ENCODE assay signal across 8 mouse cellular contexts in genomic region chr6:141485302-141486021, GRCm38 (mm10). TPM values are rescaled to one million over a fixed set of nuclear protein-coding genes. Genes with fewer than 3 reads are reported as not detected.
DNase-seq lines count a peak whose midpoint lies in the region; ATAC-seq and TF ChIP-seq lines count a peak whose summit lies in the region.

No protein-coding gene starts in this region.

- no peak overlapping the region for H3K27ac ChIP-seq in forebrain, embryonic 11.5 days (ENCODE audit: low read depth, low read length)
- no peak overlapping the region for H3K27ac ChIP-seq in forebrain, embryonic 10.5 days
- no peak overlapping the region for H3K27ac ChIP-seq in embryonic facial prominence, embryonic 10.5 days (replicated peaks)
- H3K27ac ChIP-seq in left cerebral cortex, adult 2 months, result no peak overlapping the region
- H3K27ac ChIP-seq in liver, embryonic 11.5 days (ENCODE audit: low read depth, low read length), result no peak overlapping the region

- H3K4me3 ChIP-seq in forebrain, embryonic 11.5 days (ENCODE audit: low read depth, low read length), result no peak overlapping the region
- H3K4me3 ChIP-seq in forebrain, embryonic 10.5 days, result no peak overlapping the region
- no peak overlapping the region for H3K4me3 ChIP-seq in embryonic facial prominence, embryonic 10.5 days
- no peak overlapping the region for H3K4me3 ChIP-seq in left cerebral cortex, adult 2 months
- no peak overlapping the region for H3K4me3 ChIP-seq in liver, embryonic 11.5 days (ENCODE audit: low read depth, low read length)

- H3K4me2 ChIP-seq in forebrain, embryonic 11.5 days (ENCODE audit: low read depth, low read length, severe bottlenecking), result no peak overlapping the region
- H3K4me2 ChIP-seq in liver, embryonic 11.5 days, result no peak overlapping the region

- TF ChIP-seq CTCF in left cerebral cortex, adult 2 months (IDR thresholded peaks at IDR 0.05), result no peak

- no peaks in the 10 kb centered on the region for H3K36me3 ChIP-seq in forebrain, embryonic 11.5 days (ENCODE audit: control insufficient read depth, insufficient read depth, low read length)
- no peaks in the 10 kb centered on the region for H3K36me3 ChIP-seq in forebrain, embryonic 10.5 days (replicated peaks)
- H3K36me3 ChIP-seq in embryonic facial prominence, embryonic 10.5 days (replicated peaks), result no peaks in the 10 kb centered on the region
- H3K36me3 ChIP-seq in liver, embryonic 11.5 days (ENCODE audit: control insufficient read depth, insufficient read depth, low read length), result no peaks in the 10 kb centered on the region

- peak; percentile 18; the same call in 1 of the 2 replicates for ATAC-seq in forebrain, embryonic 11.5 days (replicated peaks; ENCODE audit: low FRiP score)
- no peak for ATAC-seq in liver, embryonic 11.5 days (replicated peaks; ENCODE audit: low FRiP score)

- WGBS in forebrain, embryonic 11.5 days, result 73% methylated on average over 10 of the region's 10 CpGs
- WGBS in forebrain, embryonic 10.5 days, result 81% methylated on average over 10 of the region's 10 CpGs
- 70% methylated on average over 10 of the region's 10 CpGs for WGBS in embryonic facial prominence, embryonic 10.5 days
- 69% methylated on average over 10 of the region's 10 CpGs for WGBS in liver, embryonic 11.5 days

- DNase-seq in forebrain, embryonic 11.5 days (ENCODE audit: low spot score), result peak; percentile 50
- DNase-seq in forebrain, embryonic 10.5 days (ENCODE audit: extremely low spot score, low spot score), result no peak
- peak; percentile 23 for DNase-seq in embryonic facial prominence, embryonic 10.5 days (ENCODE audit: low spot score)
- peak; percentile 71 to 74 for DNase-seq in heart, postnatal 10 days
- peak; percentile 82 for DNase-seq in lung, postnatal 14 days
- no peak for DNase-seq in left cerebral cortex, adult 2 months (ENCODE audit: extremely low spot score in 1 of 2, low spot score in 2 of 2)
- no peak for DNase-seq in liver, embryonic 11.5 days (ENCODE audit: low spot score)
- no peak for DNase-seq in cerebellum, adult 9-10 months

- no peaks in the 10 kb centered on the region for H3K9me3 ChIP-seq in forebrain, embryonic 11.5 days (ENCODE audit: control insufficient read depth, low read length)
- H3K9me3 ChIP-seq in forebrain, embryonic 10.5 days, result no peaks in the 10 kb centered on the region
- no peaks in the 10 kb centered on the region for H3K9me3 ChIP-seq in embryonic facial prominence, embryonic 10.5 days
- H3K9me3 ChIP-seq in liver, embryonic 11.5 days (ENCODE audit: control insufficient read depth, low read length), result no peaks in the 10 kb centered on the region

- no peaks in the 10 kb centered on the region for H3K4me1 ChIP-seq in forebrain, embryonic 11.5 days (replicated peaks; ENCODE audit: control insufficient read depth, insufficient read depth, low read length)
- H3K4me1 ChIP-seq in forebrain, embryonic 10.5 days, result peaks cover 4% of the 10 kb centered on the region; the same call in 1 of the 2 replicates
- H3K4me1 ChIP-seq in embryonic facial prominence, embryonic 10.5 days, result no peaks in the 10 kb centered on the region
- no peaks in the 10 kb centered on the region for H3K4me1 ChIP-seq in liver, embryonic 11.5 days (replicated peaks; ENCODE audit: control insufficient read depth, insufficient read depth, low read length)

- H3K27me3 ChIP-seq in forebrain, embryonic 11.5 days (ENCODE audit: control insufficient read depth, insufficient read depth, low read length), result no peaks in the 10 kb centered on the region
- no peaks in the 10 kb centered on the region for H3K27me3 ChIP-seq in forebrain, embryonic 10.5 days (ENCODE audit: poor library complexity, severe bottlenecking)
- H3K27me3 ChIP-seq in embryonic facial prominence, embryonic 10.5 days (replicated peaks; ENCODE audit: low read depth, poor library complexity, severe bottlenecking), result no peaks in the 10 kb centered on the region
- no peaks in the 10 kb centered on the region for H3K27me3 ChIP-seq in liver, embryonic 11.5 days (replicated peaks; ENCODE audit: control insufficient read depth, insufficient read depth, low read length)

- intact Hi-C loops in heart, postnatal 10 days (cut with DNase I), result loop anchor here (2.0 to 10.0 kb wide), 6 partner anchors 91 to 1032 kb away; partner anchors contain the start of gene Pyroxd1
- intact Hi-C loops in left cerebral cortex, adult 2 months (cut with DNase I), result loop anchor here (2.0 to 10.0 kb wide), 5 partner anchors 91 to 1032 kb away; partner anchors contain the start of gene Pyroxd1

- H3K9ac ChIP-seq in forebrain, embryonic 11.5 days (ENCODE audit: low read length), result no peak overlapping the region
- H3K9ac ChIP-seq in liver, embryonic 11.5 days (ENCODE audit: low read depth, low read length), result no peak overlapping the region

RNA-seq across cellular contexts. Expression of gene Slco1c1, which starts 38.7 kb away (rescaled TPM):
- 0.39 and 1.1 TPM in 2 replicates for polyA plus RNA-seq in forebrain, embryonic 11.5 days (2014; fragmentation: Nextera tagmentation; extraction: Ambion mirVana)
- polyA plus RNA-seq in forebrain, embryonic 10.5 days (2016; fragmentation: Nextera tagmentation; extraction: Ambion mirVana), result 0.18 and 0.20 TPM in 2 replicates
- polyA plus RNA-seq in embryonic facial prominence, embryonic 10.5 days (2016; fragmentation: Nextera tagmentation; extraction: Ambion mirVana), result 0.24 TPM in 1 of 2 replicates, not detected in the other
- 1 to 10 TPM in 1 of 2 experiments, under 1 TPM in 1; 0.47 to 1.1 TPM for total RNA-seq in heart, postnatal 10 days (2021)
- 10 to 100 TPM; 49.5 to 55.0 TPM for total RNA-seq in left cerebral cortex, adult 2 months (2021)
- not detected in 2 replicates for polyA plus RNA-seq in liver, embryonic 11.5 days (2014; fragmentation: Nextera tagmentation; extraction: Ambion mirVana)

Comparison
In these comparisons a context has a peak if more than half of its experiments do, and no peak if none do; other contexts are left out.
1. DNase-seq: peak in forebrain, embryonic 11.5 days (single experiment), embryonic facial prominence, embryonic 10.5 days (single experiment), heart, postnatal 10 days (2 of 2) and lung, postnatal 14 days (single experiment); none in forebrain, embryonic 10.5 days (single experiment), left cerebral cortex, adult 2 months (0 of 2), liver, embryonic 11.5 days (single experiment) and cerebellum, adult 9-10 months (single experiment).